ENCODE assay signal across 16 mouse cellular contexts in genomic region chr10:62703579-62703978, GRCm38 (mm10).
"Had no signal": no experiment of that assay in that cellular context is flagged by ENCODE, and none has a peak within 500 bp of the region (broad histone marks: within the 10 kb centered on the region; RNA-seq: fewer than 3 reads in every experiment).

No protein-coding gene starts in this region.

- H3K27me3 ChIP-seq: midbrain, embryonic 12.5 days; neural tube, embryonic 12.5 days had no signal

- H3K36me3 ChIP-seq: midbrain, embryonic 10.5 days; midbrain, embryonic 12.5 days; neural tube, embryonic 12.5 days had no signal

- H3K4me1 ChIP-seq: midbrain, embryonic 10.5 days; midbrain, embryonic 12.5 days; neural tube, embryonic 12.5 days had no signal

- H3K4me3 ChIP-seq: midbrain, embryonic 10.5 days; midbrain, embryonic 12.5 days; neural tube, embryonic 12.5 days had no signal

- H3K27ac ChIP-seq: midbrain, embryonic 10.5 days; midbrain, embryonic 12.5 days; neural tube, embryonic 12.5 days had no signal

- DNase-seq: lung, adult 18-20 months; lung, embryonic 14.5 days; lung, postnatal 10 days; lung, postnatal 4 days; midbrain, embryonic 14.5 days; retina, postnatal 1 day; right cerebral cortex, adult 18-20 months; right cerebral cortex, postnatal 25 days; right cerebral cortex, postnatal 4 days; spleen, adult 18-20 months; thymus, adult 18-20 months; thymus, postnatal 14 days; thymus, postnatal 36 days had no signal

- H3K4me2 ChIP-seq: lung, embryonic 14.5 days; midbrain, embryonic 12.5 days; neural tube, embryonic 12.5 days had no signal

- H3K9ac ChIP-seq: lung, embryonic 14.5 days; midbrain, embryonic 12.5 days; neural tube, embryonic 12.5 days had no signal

- H3K9me3 ChIP-seq: midbrain, embryonic 10.5 days; midbrain, embryonic 12.5 days; neural tube, embryonic 12.5 days had no signal
